Mouse (Mus musculus): ENCODE results near the gene Rasa2. TPM values are rescaled to one million over a fixed set of nuclear protein-coding genes. Genes with fewer than 3 reads are reported as not detected.
"Not testable (repeated sequence)": the region's sequence is repeated elsewhere in the genome, so short reads cannot be mapped to it uniquely, and the experiment has no call there.

Rasa2 gene
- total RNA-seq, 2 experiments from 2014 or later = 43.6 to 43.9 TPM

GRCm38 (mm10) chr9:96533476-96533875, 97.9 kb downstream of the Rasa2 start:
- DNase-seq (ENCODE audit: low spot score in 2 of 2) = no peak

DNA sequence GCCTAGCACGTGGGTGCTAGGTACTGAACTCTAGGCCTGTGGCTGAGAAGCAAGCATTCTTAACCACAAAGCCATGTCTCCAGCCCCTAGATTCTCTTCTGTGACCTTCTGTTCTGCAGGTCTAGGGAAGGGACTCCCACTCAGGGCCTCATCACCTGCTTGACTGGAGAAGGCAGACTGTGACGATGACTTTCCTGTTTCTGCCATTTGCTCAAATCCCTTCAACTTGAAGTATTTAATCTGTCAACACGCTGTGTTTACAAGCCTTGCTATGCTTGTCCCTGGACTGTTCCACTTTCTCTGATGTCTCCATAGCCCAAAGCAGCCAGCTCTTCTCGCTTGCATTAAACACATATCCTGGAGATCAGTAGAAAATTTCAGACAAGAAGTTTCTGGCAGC, 98.9 kb downstream of the Rasa2 start:
- DNase-seq (ENCODE audit: low spot score in 2 of 2) = no peak

DNA sequence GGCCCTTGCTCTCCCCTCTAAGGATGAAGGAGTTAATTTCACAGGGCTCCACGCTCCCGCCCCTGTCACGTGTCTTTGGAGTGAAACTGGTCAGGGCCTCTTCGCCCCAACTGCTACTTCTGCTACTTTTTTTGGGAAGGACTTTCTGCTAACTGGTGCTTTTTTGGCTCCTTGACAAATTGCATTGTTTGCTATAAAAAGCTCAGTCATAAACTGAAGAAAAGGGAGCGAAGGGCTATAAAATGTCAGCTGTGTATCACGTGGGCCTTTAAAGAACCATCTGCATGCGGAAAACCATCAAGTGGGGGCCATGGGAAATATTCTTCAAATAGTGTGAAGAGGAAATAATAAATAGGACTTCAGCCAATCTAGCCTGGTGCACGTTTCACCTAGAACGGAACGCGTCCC, 100.7 kb downstream of the Rasa2 start:
- DNase-seq (ENCODE audit: low spot score in 2 of 2) = no peak

- DNase-seq (ENCODE audit: low spot score in 2 of 2) = no peak
These were observed 101.3 kb downstream of the Rasa2 start for GRCm38 (mm10) chr9:96529961-96530673.

DNA sequence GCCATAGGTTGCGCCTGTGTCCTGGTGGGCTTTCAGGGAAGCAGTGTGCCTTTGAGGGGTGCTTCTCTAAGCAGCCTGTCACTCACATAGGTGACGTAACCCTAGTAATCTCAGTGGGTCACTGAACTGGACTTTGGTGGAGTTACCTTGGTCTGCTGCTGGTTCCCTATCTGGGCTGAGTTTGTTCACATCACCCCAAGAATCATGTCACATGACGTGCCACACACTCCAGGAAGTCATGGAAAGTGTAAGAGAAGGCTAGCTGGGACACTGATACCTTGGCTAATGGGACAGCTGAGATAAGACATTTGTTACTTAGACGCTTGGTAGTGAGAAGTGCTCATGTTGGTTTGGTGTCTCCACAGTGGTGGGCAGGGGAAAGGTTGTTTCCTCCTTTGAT, 105.4 kb downstream of the Rasa2 start:
- no peak for DNase-seq (ENCODE audit: low spot score in 2 of 2)

DNA sequence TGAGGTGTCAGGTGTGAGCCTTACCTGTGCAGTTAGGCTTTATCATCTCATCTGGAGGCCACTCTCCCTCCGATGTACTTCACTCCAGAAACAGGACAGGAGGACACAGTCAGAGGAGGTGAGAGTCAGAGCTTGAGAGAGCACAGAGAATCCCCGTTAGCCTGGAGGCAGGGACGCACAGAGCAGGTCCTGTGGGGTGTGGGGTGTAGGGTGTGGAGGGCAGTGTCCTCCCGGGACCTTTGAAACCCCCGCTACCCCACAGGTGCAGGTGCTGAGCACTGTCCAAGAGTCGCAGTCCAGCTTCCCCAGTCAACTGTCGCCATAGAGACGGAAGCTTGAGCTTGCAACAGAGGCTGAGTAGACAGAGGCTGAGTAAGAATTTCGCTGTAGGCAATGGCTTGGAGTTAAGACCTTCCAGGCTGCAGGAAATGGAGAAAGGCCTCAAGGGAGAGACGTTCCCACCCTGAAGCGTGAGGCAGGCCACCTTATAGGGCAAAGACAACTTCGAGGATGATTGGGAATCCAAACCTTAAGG, 106.4 kb downstream of the Rasa2 start, which contains the start of gene Gm28729:
Gene Gm28729 (minus strand): TSS at position 293 of the 535 bp plus-strand sequence.
- DNase-seq (ENCODE audit: low spot score in 2 of 2) = no peak

GRCm38 (mm10) chr9:96523148-96523547, 108.3 kb downstream of the Rasa2 start:
- DNase-seq (ENCODE audit: low spot score in 2 of 2) = no peak

DNA sequence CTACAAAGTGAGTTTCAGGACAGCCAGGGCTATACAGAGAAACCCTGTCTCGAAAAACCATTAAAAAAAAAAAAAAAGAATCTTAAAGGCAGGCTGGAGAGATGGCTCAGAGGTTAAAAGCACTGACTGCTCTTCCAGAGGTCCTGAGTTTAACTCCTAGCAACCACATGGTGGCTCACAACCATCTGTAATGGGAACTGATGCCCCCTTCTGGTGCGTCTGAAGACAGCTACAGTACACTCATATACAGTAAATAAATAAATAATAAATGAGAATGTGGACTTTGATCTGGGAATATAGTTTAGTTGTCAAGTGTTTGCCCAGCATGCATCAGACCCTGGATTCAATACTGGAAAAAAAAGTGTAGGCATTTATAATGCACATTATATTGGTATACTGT, 109.8 kb downstream of the Rasa2 start:
- not testable (repeated sequence) for DNase-seq (ENCODE audit: low spot score in 2 of 2)

- DNase-seq (ENCODE audit: low spot score in 2 of 2) = no peak
These were observed 114.0 kb downstream of the Rasa2 start for GRCm38 (mm10) chr9:96517429-96517828.

DNA sequence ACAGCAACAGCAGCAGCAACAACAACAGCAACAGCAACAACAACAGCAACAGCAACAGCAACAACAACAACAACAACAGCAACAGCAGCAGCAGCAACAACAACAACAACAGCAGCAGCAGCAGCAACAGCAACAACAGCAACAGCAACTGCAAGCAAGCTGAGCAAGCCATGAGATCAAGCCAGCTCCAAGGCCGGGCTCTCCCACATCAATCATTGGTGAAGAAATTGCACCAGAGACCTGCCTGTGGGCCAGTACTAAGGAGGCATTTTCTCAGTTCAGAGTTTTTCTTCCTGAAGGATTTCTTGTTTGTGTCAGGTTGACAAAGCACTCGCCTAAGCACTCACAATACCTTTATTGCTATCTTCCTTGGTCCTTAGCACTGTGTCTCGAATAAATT, 114.6 kb downstream of the Rasa2 start:
- DNase-seq (ENCODE audit: low spot score in 2 of 2) = no peak

GRCm38 (mm10) chr9:96515737-96516136, 115.7 kb downstream of the Rasa2 start:
- DNase-seq (ENCODE audit: low spot score in 2 of 2) = peak; percentile 19 to 27

DNA sequence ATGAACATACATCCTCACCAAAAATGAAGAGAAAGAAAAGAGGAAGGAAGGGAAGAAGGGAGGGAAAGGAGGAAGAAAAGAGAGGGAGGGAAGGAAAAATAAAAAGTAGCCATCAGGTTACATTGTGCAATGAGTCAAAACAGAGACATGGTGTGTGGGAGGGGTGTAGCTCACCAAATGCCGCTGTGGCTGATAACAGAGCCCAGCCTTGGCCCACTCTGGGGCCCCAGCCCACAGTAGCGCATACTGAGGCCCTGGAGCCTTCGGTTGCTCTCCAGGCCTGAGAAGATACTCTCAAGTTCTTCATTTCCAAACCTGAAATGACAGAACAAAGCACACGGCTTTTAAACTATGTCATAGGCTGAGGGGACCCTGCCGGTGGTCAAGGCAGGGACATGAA, 117.1 kb downstream of the Rasa2 start:
- no peak for DNase-seq (ENCODE audit: low spot score in 2 of 2)

- DNase-seq (ENCODE audit: low spot score in 2 of 2) = no peak
These were observed 125.4 kb downstream of the Rasa2 start for GRCm38 (mm10) chr9:96506011-96506498.

- DNase-seq (ENCODE audit: low spot score in 2 of 2) = no peak
These were observed 126.3 kb downstream of the Rasa2 start for GRCm38 (mm10) chr9:96505156-96505555.

DNA sequence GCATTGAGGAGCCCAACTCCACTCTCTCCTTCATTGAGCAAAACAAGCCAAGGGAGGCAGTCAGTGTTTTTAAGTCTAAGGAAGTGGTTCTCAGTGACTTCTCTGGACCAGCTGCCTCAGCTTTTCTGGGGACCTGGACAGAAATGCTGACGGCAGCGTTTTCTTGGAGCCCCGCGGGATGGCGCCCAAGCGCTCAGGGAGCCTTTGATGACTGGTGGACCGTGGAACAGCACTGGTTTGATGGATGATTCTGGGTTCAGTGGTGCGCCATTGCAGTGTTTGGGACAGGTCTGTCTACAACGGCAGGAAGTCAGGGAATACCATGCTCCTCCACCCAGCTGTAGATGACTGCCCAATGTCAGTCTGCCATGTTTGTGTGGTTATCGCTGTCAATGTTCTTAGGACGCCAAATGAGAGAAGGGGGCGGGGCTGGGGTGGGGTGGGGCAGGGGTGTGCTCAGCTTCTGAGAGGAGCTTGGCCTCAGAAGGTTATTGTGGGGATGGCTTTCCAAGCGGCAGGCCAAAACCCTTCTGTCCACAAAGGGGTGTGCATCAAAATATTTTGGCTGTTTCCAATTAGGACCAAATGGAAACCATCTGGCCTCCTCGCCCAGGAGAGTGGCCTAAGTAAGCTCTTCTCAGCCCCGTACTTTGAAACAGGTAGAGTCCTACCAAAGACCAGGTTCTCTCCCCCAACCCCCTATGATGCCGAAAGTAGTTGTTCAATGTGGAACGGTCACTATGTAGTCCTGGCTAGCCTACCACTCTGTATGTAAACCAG, 127.1 kb downstream of the Rasa2 start:
- DNase-seq (ENCODE audit: low spot score in 2 of 2) = no peak

DNA sequence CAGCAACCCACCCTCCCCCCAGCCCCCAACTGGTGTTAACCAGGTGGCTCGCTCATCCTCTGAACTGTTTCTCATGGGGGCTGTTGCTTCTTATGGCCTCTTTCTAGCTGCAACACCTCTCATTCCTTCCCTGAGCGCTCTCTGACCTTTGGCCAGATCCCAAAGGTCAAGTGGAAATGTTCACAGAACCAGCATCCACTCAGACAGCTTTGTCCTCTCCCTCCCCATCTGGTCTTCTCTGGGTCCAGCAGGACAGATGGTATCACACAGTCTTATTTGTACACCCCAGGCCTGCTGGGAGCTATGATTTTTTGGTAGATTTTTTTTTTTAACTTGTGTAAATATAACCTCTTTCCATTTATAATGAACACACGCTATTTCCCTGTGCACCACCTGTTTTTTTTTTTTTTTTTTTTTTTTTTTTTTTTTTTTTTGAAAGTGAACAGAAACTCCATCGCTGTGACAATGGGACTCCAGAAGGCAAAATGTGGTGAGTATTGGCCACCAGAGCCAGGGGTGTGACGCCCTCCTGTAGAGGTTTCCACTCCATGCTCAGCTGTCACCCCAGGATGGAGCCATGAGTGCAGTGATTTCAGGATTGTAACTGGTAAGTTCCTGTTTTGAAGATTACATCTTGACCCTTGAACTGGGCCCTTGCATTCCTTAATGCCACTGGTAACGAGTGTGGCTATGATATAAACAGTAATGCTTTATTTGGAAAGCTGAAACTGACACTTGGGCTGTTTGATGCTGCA, 128.4 kb downstream of the Rasa2 start:
- DNase-seq (ENCODE audit: low spot score in 2 of 2) = no peak

DNA sequence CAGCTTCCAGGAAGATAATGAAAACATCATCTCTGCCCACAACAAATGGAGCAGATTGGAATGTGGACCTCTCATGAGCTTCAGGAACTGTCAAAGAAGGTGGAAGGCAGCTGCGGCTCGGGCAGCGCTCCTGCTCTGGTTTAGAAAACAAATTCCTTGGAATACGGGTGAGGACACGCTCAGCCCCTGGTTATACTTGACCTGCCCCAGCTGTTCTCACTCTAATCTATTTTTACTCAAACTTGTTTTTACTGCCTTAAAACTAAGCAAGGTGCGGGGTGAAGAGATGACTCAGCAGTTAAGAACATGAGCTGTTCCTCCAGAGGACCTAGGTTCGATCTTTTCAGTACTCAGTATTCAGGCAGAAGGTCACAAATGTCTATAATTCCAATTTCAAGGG, 130.2 kb downstream of the Rasa2 start:
- no peak for DNase-seq (ENCODE audit: low spot score in 2 of 2)

- DNase-seq (ENCODE audit: low spot score in 2 of 2) = no peak
These were observed 138.2 kb downstream of the Rasa2 start for GRCm38 (mm10) chr9:96493212-96493611.

DNA sequence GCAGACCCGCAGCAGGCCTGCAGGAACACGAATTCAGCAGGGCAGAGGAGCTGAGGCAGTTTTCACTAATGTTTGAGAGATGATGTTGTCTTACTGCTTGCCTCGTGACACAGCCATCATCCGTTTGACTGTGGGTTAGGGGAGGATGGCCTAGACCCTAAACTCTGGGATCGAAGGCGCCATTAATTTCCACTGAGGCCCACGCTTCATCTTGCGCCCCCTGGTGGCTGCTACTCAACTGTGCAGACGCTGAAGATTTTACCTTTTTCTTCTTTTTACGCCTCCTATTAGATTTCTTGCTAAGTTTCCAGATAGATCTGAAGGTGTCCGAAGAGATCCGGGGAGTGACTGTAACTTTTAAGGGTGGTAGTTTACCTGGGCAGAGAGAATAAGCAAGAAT, 139.6 kb downstream of the Rasa2 start:
- peak in 1 of 2 experiments; percentile 12 for DNase-seq (ENCODE audit: low spot score in 2 of 2)

All from left cerebral cortex, adult 18-20 months (tissue).